Mouse (Mus musculus) adrenal gland (tissue): ENCODE data around the gene Cd164l2.

Experiments used
- intact Hi-C: fragments of 180-260 bp; cut with DNase I; formaldehyde crosslinking; loops from one replicate; pipeline ENCODE4 v1.15.1; 2025
- long read RNA-seq, 2 experiments: library from polyadenylated mRNA; unstranded; transcript quantifications; one replicate each; pipeline ENCODE4 v2.0.0; 2020; ENCODE audit warnings: borderline replicate concordance in 1 of 2; ENCODE audit not compliant: insufficient replicate concordance in 1 of 2

Cd164l2 gene
- long read RNA-seq, experiment 1, partial matches to known transcripts, result 1 of 1 reads
- long read RNA-seq, experiment 1, other reads (novel, unspliced or antisense), result 0 of 1 reads
- long read RNA-seq, experiment 2, partial matches to known transcripts, result 0 of 4 reads
- long read RNA-seq, experiment 2, other reads (novel, unspliced or antisense), result 3 of 4 reads

DNA sequence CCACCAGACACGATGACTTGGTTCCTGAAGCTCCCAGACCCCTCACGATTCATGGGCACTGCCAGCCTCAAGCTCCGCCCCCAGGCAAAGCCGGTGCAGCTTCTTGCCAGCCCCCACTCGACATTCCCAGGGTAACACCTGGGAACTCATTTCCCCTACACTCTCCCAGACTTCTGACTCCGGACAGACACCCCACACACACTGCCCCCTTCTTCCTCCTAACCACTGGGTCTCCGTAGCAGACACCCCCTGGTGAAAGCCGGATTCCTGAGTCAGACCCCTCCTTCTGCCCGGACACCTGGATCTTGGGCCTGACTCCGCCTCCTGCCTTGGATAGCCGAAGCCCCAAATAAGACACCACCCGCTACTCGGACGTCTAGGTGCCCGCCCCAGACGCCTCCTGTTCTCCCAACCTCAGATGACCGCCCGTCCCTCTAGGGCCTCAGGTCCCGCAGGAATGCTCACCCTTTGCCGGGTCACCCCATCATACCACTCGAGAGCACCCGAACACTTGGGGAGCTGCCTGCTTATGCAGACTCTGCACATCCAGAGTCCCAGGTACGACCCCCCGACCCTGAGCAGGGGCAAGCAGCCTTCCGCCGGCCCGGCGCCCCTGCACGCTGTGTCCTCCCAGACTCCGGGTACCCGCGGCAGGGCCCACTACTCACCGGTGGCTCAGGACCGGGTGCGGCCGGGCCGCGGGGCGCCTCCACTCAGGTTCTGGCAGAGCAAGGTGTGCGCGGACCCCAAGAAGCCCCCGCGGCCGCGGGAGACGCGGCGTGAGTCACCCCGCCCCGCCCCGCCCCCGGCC, at the start of gene Cd164l2, which contains the start of gene Gpr3:
Gene Cd164l2 (plus strand): TSS at position 381 of the 811 bp plus-strand sequence.
Gene Gpr3 (minus strand): TSS at position 786 of the 811 bp plus-strand sequence.
- intact Hi-C loops, result no loop called here

DNA sequence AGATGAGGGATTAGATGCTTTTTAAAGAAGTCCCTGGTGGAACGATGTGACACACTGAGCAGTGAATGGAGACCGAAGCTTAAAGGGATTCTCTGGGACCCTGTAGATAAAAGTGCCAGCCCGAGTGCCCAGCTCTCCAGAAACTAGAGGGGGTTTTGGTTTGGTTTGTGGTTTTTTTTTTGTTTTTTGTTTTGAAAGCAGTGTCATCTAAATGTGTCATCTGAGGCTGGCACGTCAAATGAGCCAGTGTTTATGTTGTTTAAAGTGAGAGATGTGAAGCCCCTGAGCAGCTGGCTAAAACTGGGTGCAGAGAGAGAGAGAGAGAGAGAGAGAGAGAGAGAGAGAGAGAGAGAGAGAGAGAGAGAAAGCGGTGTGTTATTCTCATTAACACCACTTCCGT, 49.7 kb upstream of the Cd164l2 start:
- intact Hi-C loops, result no loop called here

DNA sequence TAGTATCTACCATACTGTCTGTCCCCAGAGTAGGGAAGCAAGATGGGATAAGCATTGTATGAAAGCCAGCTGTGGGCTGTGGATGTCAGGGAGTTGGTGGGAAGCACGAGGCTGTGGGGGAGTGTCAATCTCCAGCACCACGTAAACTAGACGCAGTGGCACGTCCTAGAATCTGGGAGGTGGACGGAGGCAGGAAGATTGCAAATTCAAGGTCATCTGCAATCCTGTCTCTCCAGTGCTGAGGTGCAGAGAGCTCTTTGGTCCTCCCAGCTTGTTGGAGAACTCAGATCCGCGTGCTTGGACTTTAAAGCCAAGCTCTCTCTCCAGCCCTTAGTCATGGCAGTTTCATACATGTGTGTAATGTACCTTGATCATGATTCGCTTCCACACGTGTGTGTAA, 45.2 kb upstream of the Cd164l2 start:
- intact Hi-C loops, result loop anchor here (5.0 kb wide), 1 partner anchor 34 kb away; the partner anchor contains the start of gene Wasf2

DNA sequence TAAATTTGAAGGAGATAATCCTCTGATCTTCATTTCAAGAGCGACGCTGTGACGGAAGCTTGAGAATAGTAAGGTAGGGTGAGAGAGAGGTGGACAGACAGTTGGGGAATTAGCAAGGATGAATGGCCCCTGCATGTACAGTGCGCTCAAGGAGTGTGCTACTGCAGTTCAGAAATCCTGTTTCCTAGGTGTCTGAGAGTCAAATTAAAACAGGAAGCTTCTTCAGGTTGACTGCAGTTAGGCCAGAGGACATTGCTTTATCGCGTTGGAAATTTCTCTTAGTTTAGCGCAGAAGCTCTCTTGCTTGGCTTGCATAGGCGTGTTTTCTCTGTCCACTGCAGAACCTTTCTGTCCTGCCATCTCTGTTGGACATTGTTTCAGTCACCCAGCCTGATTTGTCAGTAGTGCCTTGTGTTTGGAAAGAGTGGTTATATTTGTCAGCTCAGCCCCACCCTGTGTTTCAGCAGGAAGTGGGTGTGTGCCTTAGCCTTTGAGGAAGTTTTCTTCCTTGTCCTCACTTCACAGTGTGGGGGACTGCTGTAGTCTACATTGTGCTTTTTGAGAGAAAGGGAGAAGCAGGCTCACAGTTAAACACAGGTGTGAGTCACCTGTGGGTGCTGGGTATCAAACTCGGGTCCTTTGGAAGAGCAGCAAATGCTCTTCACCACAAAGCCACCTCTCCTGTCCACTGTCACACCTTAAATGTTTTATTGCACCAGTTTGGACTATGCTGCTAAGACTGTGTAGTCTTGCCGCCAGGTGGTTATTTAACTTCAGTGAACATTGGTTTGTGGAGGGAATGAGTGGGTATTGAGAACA, 42.5 kb upstream of the Cd164l2 start:
- intact Hi-C loops, result loop anchor here (5.0 kb wide), 1 partner anchor 37 kb away; the partner anchor contains the start of gene Wasf2

DNA sequence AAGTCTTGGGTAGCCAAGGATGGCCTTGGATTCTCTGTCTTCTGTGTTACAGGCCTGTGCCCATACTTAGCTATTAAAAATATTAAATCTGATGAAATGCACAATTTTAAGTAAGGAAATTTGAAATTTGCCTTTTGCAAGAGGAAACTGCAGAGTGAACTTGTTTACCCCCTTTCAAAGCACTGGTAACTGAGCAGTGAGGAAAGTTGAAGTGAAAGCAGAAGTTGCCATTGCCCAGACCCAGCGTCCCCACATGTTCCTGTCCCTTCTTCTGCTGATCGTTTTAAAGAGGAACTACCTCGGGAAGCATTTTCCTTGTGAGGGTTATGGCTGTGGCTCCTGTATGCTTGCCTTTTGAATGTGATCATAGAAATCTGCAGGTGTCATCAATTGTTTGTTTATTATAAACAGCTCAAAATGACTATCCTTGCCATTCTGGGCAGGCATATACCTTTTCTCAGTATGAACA, 41.8 kb upstream of the Cd164l2 start:
- intact Hi-C loops, result no loop called here

DNA sequence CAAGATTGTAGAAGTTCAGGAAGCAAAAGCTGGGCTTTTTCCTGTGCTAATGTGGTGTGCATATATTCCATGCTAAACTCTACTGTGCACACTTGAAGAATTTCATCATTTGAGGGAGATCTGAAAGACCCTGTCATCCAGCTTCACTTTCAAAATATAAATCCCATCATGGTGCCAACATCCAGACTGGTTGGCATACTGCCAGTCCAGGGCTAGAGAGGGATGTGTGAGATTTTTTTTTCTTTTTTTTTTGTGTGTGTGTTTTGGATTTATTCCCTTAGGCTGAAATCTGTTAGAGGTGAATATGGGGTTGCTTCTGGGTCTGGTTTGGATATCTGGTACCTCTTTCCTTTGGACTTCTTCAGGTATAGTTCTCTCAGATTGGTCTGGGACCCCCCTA, 41.3 kb upstream of the Cd164l2 start:
- intact Hi-C loops, result no loop called here

DNA sequence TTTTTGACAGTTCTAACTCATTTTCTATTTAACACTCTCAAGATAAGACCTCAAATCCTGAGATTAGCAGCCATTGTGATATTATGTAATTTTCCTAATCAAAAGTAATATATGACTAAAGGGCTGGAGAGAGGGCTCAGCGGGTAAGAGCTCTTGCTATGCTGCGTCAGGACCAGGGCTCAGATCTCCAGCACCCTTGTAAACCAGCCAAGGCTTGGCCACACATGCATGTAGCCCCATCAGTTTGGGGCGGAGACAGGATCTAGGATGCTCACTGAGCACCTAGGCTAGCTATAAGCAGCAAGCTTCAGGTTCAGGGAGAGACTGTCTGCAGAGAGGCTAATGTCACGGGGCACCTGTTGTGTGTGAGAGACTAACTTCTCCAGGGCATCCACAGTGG, 39.5 kb upstream of the Cd164l2 start:
- intact Hi-C loops, result no loop called here

DNA sequence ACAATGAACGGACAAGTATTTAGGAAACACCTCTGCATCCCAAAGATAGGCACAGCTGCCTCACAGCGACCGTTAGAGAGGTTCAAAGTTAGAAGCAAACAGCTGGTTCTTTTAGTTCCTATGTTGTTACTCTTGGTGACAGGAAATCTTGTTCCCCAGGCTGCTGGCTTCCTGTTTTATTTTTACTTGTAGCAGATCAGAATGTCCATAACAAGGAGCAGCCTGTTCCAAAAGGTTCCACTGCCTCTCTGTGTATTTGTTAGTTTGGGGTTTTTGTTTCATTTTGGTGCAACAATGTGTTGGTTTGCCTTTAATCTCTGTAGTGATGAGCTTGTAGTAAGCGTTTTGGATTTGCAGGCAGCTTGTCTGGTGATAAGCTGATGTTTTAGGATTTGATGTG, 37.6 kb upstream of the Cd164l2 start:
- intact Hi-C loops, result no loop called here

DNA sequence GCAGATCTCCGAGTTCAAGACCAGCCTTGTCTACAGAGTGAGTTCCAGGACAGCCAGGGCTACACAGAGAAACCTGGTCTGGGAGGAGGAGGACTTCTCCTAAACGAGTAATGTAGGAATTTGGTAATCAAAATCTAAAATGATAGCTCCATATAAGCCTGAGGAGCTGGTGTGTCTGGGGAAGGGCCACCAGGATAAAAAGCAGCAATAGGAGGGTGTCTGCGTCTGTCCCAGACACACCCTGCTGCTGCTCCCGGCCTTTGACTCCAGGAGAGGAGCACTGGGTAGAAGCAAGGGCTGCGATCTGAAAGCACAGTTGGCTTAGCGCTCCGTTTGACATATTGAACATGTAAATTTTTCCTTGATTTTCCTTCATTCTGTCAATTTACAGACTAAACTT, 36.7 kb upstream of the Cd164l2 start:
- intact Hi-C loops, result no loop called here

DNA sequence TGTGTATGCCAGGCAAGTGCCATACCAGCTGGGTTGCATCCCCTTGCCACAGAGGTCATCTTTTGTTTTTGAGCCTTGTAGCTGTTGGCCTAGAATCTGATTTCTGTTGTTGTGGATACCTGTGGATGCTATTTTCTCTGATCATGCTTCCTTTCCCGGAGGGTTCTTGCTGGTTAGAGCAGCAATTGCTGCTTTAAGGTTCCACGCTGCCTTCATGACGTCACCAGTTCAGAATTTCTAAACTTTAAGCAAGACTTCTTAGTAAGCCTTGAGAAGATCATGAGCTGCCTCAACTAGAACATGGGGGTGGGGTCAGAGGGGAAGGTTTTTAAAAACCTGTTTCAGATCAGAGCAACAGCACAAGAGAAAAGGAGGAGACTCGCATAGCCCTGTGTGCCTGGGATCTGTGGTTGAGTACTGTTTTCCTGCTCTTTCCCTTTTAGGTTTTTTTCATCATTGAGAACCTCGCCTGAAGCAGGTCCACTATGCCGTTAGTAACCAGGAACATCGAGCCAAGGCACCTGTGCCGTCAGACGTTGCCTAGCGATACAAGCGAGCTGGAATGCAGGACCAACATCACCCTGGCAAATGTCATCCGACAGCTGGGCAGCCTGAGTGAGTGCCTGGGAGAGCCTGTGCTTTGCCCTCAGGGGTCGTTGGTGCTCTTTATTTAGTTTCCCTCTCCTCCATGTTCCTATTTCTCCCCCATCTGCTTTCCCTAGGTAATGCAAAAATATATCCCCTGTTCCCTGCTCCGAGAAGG, 35.8 kb upstream of the Cd164l2 start:
- intact Hi-C loops, result no loop called here

DNA sequence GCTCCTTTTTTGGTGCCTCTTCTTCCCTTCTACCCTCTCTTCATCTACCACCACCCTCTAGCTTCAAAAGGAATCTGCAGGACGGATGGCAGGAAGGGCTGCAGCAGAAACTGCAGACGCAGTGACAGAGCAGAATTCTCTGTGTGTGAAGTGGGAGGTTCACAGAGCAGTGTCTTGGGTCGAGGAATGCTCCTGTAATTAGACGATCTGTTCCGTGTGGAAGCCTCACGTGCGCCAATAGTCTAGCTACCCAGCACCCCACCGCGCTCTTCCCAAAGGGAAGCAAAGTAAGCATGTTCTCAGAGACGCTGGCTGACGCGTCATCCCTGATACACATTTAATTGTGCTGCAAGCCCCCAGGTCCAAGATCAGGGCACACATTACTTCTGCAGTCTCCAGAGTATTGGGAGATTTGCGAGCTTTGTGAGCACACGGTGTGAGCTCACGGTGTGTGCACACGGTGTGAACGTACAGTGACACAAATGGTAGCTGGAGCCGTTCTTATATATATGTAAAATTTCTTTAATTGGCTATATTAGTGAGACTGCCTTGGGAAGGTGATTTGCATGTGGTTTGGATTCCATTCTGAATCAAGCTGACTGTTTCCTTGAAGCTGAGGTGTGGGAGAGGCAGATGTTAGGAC, 35.0 kb upstream of the Cd164l2 start:
- intact Hi-C loops, result no loop called here

DNA sequence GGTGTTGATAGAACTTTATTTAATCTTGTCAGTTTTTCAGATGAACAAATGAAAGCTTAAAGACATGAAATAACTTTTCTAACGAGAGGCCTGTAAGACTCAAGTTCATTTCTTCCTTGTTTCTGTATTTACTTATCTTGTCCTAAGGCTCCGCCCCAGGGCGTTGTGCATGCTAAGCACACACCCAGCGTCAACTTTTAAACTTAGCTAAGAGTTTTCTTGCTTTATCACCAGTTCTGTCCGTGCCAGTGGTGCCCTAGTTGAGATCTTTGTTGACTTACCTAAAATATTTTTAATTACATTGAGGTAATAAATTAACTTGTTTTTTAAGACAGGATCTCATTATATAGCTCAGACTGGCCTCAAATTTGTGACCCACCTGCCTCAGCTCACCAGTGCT, 33.6 kb upstream of the Cd164l2 start:
- intact Hi-C loops, result no loop called here

DNA sequence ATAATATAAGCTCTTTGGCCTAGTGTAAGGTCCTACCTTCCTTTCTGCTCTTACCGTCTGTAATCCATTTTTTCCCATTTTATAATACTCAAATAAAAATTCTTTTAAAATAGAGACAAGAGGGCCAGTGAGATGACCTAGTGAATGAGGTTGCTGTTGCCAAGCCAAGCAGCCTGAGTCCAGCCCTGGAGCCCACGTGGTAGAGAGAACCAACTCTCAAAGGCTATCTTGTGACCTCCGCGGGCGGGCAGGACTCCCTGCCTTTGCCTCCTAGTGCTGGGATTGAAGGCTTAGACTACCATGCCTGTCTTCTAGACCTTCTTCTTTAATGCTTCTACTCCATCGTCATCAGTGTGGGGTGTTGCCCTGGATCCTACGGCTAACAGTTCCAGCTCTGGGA, 32.7 kb upstream of the Cd164l2 start:
- intact Hi-C loops, result no loop called here

DNA sequence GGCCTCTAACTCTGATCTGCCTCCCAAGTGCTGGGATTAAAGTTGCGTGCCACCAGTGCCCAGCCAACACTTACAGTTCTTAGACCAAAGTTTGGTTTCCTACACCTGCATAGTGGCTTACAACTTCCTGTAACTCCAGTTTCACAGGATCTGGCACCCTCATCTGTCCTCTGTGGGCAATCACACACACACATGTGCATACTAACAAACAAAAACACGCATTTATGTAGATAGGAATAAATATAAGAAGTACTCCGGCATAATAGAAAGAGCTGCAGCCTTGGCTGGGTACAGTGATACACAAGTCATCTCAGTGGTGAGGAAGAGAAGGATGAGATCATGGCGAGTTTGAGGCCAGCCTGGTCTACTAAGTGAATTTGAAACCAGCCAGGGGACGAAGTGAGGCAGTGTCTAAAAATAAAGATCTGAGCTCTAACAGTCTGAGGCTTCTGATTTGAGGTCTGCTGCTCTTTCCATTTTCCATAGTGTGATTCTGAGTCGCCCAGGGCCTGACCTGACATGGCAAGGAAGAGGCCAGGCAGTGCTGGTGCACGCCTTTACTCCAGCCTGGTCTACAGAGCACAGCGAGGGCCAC, 29.4 kb upstream of the Cd164l2 start:
- intact Hi-C loops, result loop anchor here (10.0 kb wide), 1 partner anchor 238 kb away; no protein-coding TSS in a partner anchor

DNA sequence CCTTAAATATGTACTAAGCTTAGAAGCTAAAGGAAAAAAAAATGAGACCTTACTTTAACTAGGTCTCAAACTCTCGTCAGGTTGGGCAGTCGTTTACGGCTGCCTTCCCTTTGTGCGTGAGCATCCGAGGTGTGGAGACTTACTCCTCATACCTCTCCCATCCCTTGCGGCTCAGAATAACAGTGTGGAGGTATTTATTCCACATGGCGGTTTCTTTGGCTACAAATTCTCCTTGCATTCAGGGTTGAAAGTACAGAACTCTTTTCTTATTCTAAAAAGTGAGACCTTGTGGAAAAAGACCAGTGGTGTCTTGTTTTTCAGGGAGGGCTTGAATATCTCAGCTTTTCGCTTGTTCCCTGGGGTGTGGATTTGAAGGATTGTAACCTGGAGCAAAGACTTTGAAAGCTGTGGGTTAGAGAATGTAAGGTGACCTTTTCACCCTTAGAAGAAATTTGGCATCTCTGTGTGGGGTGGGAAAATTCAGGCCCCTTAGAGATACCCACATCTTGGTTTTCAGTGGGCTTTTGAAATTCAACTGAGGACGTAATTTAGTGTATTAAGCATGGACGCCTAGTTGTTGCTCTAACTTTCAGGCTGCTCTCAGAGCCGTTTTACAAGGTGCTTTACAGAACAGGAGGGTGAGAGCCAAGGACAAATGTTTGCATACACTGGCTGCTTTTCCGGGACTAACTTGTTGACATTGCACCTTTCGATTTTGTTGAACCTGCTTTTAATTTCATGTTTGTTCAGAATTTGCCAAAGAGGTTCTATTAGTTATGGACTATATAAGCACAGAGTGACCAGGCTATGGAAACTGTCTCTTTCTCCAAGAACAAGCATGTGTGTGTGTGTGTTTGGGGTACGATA, 27.7 kb upstream of the Cd164l2 start:
- intact Hi-C loops, result loop anchor here (10.0 kb wide), 1 partner anchor 239 kb away; no protein-coding TSS in a partner anchor

DNA sequence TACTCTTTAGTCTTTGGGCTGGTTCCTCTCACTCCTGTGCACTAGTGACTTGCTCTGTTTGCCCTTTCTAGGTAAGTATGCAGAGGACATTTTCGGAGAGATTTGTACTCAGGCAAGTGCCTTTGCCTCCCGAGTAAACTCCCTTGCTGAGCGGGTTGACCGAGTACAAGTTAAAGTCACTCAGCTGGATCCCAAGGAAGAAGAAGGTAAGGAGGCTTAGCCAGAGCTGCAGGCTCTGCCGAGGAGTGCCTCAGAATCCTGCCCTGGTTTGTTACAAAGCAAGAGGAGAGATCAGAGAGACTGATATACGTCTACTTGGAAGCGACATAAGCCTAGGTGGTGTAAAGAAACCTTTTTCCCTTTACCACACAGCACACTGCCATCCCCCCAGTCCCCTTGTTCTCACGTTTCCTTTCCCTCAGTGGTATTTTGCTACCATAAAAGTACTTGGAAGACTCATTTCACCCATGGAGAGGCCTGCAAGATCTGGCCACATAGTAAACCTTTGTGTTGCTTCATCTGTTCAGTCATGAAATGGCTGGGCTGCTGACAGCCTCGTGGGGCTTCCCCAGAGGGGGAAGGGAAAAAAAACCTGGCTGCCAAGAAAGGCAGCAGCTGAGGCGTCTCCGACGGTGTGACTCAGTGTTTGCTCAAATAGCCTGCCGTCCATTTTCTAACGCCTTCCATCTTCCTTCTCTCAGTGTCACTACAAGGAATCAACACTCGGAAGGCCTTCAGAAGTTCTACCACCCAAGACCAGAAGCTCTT, 26.8 kb upstream of the Cd164l2 start:
- intact Hi-C loops, result loop anchor here (10.0 kb wide), 1 partner anchor 240 kb away; no protein-coding TSS in a partner anchor

DNA sequence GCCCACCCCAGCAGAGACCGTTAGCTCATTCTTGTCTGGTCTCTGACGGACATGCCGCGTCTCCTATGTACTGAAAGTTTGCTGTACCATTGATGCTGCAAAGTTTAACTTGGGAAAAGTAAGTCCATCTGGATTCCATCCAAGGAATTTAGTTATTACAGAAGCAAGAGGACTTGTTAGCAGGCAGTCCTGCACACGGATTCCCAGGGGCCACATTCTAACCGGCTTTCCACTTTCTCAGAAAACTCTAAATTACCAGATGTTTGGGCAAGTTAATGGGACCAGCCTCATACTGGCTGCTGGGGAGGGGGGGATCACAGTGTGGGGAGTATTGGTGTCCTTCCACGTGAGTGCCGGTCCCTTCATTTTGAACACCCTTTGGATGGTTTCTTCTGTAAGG, 26.0 kb upstream of the Cd164l2 start:
- intact Hi-C loops, result loop anchor here (10.0 kb wide), 1 partner anchor 241 kb away; no protein-coding TSS in a partner anchor

DNA sequence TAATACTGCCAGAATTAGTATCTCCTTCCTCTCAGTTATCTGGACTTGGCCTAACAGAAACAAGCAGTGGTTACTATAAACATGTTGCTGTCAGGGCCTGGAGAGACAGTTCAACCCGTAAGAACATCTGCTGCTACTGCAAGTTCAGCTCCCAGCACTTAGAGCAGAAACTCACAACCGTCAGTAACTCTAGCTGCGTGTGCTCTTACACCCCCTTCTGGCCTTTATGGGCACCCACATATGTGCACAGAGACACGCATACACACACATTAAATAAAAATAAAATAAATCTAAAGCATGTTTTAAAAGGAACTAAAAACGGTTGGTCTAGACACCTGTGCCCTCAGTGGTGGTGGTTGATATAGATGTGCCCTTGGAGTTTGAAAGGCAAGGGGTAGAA, 25.1 kb upstream of the Cd164l2 start:
- intact Hi-C loops, result loop anchor here (10.0 kb wide), 1 partner anchor 242 kb away; no protein-coding TSS in a partner anchor
